Mouse (Mus musculus): Measurements from ENCODE around the gene Rnf151.
"Not testable (repeated sequence)": the region's sequence is repeated elsewhere in the genome, so short reads cannot be mapped to it uniquely, and the experiment has no call there.

The Rnf151 gene

DNA sequence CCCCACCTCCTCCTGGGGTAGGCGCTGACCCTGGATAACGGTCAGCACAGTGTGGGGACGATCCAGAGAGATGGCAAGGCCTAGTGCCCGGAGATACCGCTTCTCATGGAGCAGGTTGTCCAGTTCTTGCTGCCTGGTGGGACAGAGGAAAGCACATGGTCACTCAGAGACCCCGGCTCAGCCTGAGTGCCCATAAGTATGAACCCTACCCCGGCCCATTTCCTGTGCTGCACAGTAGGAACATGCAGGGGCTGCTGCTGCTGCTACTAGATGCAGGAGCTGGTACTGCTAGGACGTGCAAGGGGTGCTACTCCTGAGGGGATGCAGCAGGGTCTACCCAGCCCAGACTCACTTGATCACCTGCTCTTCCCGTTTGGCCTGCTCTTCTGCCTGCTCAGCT lies 16.6 kb downstream of the Rnf151 start:
- no peak for DNase-seq

DNA sequence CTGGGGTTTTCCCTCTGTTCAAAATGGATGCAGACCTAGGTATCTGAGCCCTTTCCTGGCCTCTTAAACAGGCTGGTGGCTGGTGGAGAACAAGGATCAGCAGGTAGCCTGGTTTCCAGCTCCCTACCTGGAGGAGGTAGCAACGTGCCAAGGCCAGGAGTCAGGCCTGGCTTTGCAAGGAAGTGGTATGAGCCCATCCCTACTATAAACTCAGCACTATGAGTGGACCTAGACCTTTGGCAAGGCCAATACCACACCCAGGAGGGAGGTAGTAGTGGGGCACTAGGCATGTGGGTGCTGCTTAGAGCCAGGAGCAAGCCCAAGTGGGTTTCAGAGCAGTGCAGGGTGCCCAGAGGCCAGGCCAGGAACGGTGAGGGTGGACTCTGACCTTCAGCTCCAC lies 18.4 kb downstream of the Rnf151 start:
- DNase-seq, result no peak

- DNase-seq, result no peak
These were observed 19.1 kb downstream of the Rnf151 start for GRCm38 (mm10) chr17:24698715-24699114.

- no peak for DNase-seq
These were observed 19.9 kb downstream of the Rnf151 start for GRCm38 (mm10) chr17:24697985-24698384.

- DNase-seq, result peak; percentile 88 to 92
These were observed 21.7 kb downstream of the Rnf151 start, which contains the start of the genes Gfer and Noxo1 for GRCm38 (mm10) chr17:24696011-24696697. Gene Gfer, minus strand, starts transcription at chr17:24696156. Gene Noxo1, plus strand, starts transcription at chr17:24696234.

DNA sequence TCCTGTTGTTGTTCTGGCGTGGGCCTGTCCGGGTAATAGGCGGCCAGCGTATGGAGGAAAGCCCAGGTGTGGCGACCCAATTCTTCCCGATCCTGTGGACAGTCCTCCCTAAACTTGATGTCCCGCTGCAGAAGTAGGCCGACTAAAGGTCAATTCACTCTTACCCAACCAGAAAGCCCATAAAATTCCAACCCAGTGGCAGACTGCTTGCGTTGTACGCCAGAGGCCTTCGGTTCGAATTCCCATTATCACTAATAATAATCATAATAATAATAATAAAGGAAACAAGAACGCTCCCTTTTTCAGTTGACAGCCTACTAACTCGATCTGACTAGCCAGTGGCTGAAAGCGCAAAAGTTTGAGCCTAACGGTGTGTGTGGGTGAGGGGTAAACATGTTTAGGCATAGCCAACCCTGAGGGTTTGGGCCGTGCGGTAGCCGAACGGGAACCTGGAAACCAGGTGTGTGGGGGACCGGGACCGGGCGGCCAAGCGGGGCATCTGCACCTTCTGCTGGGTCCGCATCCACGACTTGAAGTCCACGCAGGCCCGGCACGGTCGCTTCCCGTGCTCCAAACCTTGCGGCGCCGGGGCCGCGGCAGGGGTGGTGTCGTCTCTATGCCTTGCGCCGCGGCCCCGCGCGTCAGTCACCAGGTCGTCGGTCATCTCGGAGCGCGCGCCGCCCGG lies 22.4 kb downstream of the Rnf151 start:
- DNase-seq, result no peak

DNA sequence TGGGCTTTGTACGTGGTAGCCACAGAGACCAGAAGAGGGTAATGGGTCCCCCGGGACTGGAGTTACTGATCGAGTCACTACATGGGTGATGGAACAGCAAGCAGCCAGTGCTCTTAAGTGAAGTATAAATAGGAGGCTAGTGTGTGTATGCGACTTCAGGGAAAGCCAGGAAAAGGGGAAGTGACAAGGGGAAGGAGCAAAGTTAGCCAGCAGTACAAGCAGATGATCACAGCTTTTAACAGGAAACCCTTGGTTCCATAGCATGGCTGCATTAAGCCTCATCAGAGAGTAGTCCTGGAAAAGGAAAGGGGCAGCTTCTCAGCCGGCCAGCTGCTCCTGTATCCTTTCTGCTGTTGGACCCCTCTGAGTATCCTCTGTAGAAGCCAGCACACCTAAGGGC lies 25.5 kb downstream of the Rnf151 start:
- no peak for DNase-seq

- peak; percentile 76 to 77 for DNase-seq
These were observed 28.4 kb downstream of the Rnf151 start, which contains the start of gene Syngr3 for GRCm38 (mm10) chr17:24689251-24690081. Gene Syngr3, minus strand, starts transcription at chr17:24689955.

GRCm38 (mm10) chr17:24687599-24687998 lies 30.3 kb downstream of the Rnf151 start:
- DNase-seq, result no peak

DNA sequence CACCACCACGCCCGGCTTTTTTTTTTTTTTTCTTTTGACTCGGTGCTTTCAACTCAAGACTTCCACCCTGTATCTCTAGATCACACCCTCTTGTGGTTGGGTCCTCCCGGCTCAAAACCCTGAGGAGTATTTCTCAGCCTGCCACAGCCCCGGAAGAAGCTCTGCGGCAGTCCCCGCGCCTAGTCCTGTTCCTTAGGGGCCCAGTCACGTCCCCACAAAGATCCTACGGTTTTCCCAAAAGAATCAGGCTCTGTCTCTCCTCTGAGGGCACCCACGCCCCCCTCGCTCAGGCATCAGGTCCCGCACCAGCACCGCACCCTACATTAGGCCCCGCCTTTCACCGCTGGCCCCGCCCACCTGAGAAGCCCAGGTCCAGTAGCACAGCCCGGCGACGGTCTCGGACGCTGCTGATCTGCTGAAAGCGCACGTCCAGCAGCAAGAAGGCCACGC lies 30.7 kb downstream of the Rnf151 start:
- peak; percentile 51 to 56 for DNase-seq

DNA sequence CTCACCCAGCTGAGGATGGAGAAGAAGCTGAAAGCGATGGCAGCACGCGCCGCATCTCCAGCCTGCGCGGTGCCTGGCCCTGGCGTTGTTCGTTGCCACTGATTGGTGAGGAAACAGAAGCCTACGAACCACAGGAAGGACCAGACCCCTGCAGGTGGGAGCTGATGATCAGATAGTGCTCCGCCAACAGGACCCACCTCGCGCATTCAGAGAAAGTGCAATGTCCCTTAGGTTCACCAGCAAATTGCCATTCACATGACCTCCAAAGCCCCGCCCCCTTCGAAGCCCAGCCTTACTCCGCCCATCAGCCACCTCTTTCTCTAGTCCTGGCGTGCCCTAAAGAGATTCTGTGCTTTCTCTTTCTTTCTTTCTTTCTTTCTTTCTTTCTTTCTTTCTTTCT lies 31.3 kb downstream of the Rnf151 start:
- DNase-seq, result peak in 1 of 2 experiments; percentile 48

DNA sequence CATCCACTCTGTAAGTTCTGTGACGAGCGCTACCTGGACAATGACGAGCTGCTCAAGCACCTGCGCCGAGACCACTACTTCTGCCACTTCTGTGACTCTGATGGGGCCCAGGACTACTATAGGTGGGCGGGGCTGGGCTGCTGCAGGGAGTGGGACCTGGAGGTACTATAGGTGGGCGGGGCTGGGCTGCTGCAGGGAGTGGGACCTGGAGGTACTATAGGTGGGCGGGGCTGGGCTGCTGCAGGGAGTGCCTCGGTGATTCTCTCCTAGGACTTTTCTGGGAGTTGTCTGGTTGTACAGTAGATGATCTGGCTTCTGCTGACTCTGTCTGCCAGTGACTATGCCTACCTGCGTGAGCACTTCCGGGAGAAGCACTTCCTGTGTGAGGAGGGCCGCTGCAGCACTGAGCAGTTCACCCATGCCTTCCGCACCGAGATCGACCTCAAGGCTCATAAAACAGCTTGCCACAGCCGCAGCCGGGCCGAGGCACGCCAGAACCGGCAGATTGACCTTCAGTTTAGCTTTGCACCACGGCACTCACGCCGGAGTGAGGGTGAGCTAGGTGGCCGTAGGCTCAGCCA lies 40.3 kb downstream of the Rnf151 start:
- DNase-seq, result no peak

- no peak for DNase-seq
These were observed 41.0 kb downstream of the Rnf151 start for GRCm38 (mm10) chr17:24676877-24677276.

DNA sequence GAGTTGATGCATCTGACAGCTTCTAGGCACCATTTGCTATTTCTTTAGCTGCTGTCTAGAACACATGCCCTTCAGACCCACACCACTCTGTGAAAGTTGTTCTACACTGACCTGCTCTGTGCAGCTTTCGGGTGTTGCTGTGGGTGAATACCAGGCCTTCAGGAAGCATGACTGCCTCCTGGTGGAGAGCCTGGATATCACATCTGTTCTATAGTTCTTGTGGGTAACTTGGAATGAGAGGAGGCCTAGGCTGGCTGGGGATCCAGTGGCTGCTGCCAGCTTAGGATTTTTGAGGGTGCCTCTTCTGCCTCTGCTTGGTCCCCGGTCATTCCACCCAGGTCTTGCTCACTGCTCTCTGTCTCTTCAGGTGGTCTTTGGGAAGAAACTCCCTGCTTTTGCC lies 41.7 kb downstream of the Rnf151 start:
- DNase-seq, result peak; percentile 77 to 87

DNA sequence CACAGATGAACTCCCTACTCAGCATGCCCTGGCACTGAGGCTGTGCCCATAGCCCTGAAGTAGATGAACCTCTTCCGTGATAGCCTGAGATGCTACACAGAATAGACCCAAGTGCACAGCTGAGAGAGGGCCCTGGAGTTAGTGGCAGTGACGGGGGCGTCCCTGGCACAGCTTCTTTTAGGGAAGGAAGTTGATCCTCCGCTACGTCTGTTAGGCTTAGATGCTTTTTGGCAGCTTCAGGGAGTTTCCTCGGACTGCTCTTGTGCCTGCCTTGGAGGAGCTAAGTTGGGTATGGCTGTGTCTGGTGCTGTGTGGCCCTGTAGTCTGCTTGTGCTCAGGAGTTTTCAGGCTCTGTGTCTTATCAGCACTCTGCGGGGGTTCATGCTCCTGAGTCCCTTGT lies 43.6 kb downstream of the Rnf151 start:
- no peak for DNase-seq

DNA sequence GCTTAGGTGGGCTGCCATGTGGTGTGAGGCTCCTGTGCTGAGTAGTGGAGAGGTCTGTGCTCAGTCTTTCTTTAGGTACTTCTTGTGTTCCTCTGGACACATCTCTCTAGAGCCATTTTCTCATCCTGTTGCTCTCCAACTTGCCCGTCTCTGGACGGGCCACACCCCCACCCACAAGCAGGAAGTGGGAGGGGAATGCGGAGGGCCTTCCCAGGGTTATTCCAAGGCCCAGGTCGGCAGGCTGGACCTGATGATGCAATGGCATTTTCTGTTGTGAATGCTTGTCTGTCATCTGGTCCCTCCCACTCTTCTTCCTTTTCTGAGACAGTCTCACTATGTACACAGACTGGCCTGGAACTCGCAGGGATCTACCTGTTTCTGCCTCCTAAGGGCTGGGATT lies 45.7 kb downstream of the Rnf151 start:
- DNase-seq, result no peak

DNA sequence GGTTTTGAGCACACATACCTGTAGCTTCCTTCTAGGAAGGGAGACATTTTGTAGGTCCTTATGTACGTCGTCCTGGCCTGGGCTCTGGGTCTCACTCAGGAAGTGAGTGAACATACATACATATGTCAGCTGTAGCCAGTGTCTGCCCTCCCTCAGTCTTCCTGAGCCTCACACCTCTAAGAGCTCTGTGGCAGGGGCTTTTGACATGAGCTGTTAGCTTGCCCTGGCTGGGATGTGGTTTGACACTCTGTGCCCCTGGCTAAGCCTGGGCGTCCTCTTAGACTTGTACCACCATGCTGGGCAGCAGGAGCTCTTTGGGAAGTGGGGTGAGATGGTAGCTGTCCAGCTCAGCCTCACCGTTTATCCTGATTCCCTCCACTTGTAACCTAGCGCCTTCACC lies 46.5 kb downstream of the Rnf151 start:
- no peak for DNase-seq

DNA sequence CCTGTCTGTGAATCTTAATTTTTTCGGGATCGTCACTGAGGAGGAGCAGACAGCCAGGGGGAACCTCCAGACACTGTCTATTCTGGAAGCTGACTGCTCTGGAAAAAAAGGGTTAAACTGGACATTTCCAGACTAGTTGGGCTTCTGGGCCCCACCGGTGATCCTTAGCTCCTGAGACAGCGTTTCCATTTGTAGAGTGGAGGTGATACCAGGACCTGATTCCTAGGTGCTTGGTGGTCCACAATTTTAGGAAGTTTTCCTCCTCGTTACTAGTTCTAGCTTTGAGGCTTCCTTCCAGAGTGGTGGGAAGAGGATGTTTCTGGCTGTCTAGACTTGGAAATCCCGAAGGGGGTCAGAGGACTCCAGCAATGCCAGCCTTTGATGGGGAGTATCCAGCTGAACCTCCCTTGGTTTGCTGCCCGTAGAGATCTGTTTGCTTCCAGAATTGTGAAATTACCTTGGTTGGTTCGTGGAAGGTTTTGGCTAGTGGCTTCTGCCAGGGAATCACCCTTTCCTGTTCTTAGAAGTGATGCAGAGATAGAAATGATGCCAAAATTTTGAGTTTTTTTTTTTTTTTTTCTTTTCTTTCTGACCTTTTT lies 47.5 kb downstream of the Rnf151 start:
- no peak for DNase-seq

GRCm38 (mm10) chr17:24669545-24670245 lies 48.2 kb downstream of the Rnf151 start, which contains the start of gene Zfp598:
Gene Zfp598, plus strand, starts transcription at chr17:24669687.
- peak; percentile 95 to 97 for DNase-seq

GRCm38 (mm10) chr17:24669214-24669544 lies 48.7 kb downstream of the Rnf151 start:
- not testable (repeated sequence) for DNase-seq

- DNase-seq, result peak; percentile 82 to 87
These were observed 50.4 kb downstream of the Rnf151 start for GRCm38 (mm10) chr17:24667416-24667815.

DNA sequence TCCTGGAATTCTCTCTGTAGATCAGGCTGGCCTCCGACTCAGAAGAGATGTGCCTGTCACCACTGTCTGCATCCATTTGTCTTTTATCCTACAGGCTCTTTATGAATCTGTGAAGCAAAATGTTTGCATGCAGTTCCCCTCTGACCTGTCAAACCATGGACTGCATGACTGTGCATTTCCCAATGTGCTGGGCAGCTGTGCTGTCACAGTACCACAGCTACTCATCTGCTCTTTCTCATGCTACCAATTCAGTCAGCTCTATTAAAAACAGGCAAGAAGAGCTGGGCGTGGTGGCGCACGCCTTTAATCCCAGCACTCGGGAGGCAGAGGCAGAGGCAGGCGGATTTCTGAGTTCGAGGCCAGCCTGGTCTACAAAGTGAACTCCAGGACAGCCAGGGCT lies 50.9 kb downstream of the Rnf151 start:
- not testable (repeated sequence) for DNase-seq

Data from cerebellum, postnatal 14 days (tissue).